Mouse (Mus musculus) CH12.LX (cell line): Measurements from ENCODE around the gene Ccdc141. TPM values are rescaled to one million over a fixed set of nuclear protein-coding genes. Genes with fewer than 3 reads are reported as not detected.

ENCODE experiments used
- DNase-seq: peaks from one replicate; pipeline ENCODE4 v3.0.0-alpha.2; 2013; ENCODE audit errors: extremely low read depth
- H3K27ac ChIP-seq: 2 replicates; pipeline ENCODE4 v1.5.1; 2012; ENCODE audit warnings: low read depth, mild to moderate bottlenecking, control low read depth, moderate library complexity; ENCODE audit not compliant: insufficient read depth
- H3K27me3 ChIP-seq: replicated peaks from 2 replicates; pipeline ENCODE3; 2012; ENCODE audit warnings: inconsistent platforms
- H3K36me3 ChIP-seq, 2 experiments: replicated peaks in 1 of 2; 2 replicates each; pipeline versions ENCODE3 to v1.6.1; 2012; ENCODE audit warnings: inconsistent platforms in 1 of 2, low read length in 1 of 2, mild to moderate bottlenecking in 1 of 2, mixed read lengths in 1 of 2, moderate library complexity in 1 of 2; ENCODE audit not compliant: control insufficient read depth in 1 of 2, insufficient read depth in 1 of 2
- H3K4me1 ChIP-seq, 2 experiments: 2 replicates each; pipeline ENCODE4 v1.6.1; 2012; ENCODE audit warnings: inconsistent platforms in 1 of 2, moderate library complexity in 1 of 2; ENCODE audit not compliant: insufficient read depth in 2 of 2, control insufficient read depth in 1 of 2
- H3K4me2 ChIP-seq: 2 replicates; pipeline ENCODE4 v1.6.1; 2012; ENCODE audit warnings: low read depth, mild to moderate bottlenecking, control low read depth; ENCODE audit not compliant: poor library complexity, insufficient read depth, severe bottlenecking
- H3K4me3 ChIP-seq, 3 experiments: fragments of 150-350 bp in 1 of 3; sonication (generic) in 1 of 3; replicated peaks in 1 of 3; 2 replicates each; pipeline versions ENCODE3 to v1.5.1; 2011 to 2012; ENCODE audit warnings: low read depth in 2 of 3, low read length in 2 of 3, mild to moderate bottlenecking in 2 of 3, moderate library complexity in 2 of 3, control low read depth in 1 of 3, improper control_type of control experiment in 1 of 3, inconsistent platforms in 1 of 3, mixed read lengths in 1 of 3; ENCODE audit not compliant: poor library complexity in 1 of 3
- H3K79me2 ChIP-seq: replicated peaks from 2 replicates; pipeline ENCODE4 v1.6.1; 2012; ENCODE audit warnings: mild to moderate bottlenecking, moderate library complexity; ENCODE audit not compliant: control insufficient read depth, poor library complexity, insufficient read depth, severe bottlenecking; ENCODE audit errors: extremely low read depth
- H3K9ac ChIP-seq: 2 replicates; pipeline ENCODE4 v1.6.1; 2012; ENCODE audit warnings: low read depth, mild to moderate bottlenecking, control low read depth, moderate library complexity; ENCODE audit not compliant: insufficient read depth
- H3K9me3 ChIP-seq: replicated peaks from 2 replicates; pipeline ENCODE3; 2012; ENCODE audit warnings: low read length, inconsistent platforms, mixed read lengths
- BHLHE40 ChIP-seq: IDR thresholded peaks from 2 replicates; pipeline ENCODE4 v1.6.1; 2011; ENCODE audit warnings: mild to moderate bottlenecking, low read depth, low read length, improper control_type of control experiment
- CHD1 ChIP-seq: IDR thresholded peaks from 2 replicates; pipeline ENCODE4 v1.6.1; 2012; ENCODE audit warnings: low read depth, low read length, improper control_type of control experiment, inconsistent platforms
- CHD2 ChIP-seq: IDR thresholded peaks from 2 replicates; pipeline ENCODE4 v1.6.1; 2011; ENCODE audit warnings: low read length, improper control_type of control experiment
- E2F4 ChIP-seq: IDR thresholded peaks from 2 replicates; pipeline ENCODE4 v1.6.1; 2011; ENCODE audit warnings: low read depth, low read length, improper control_type of control experiment; ENCODE audit not compliant: insufficient replicate concordance
- ELF1 ChIP-seq: IDR thresholded peaks from 2 replicates; pipeline ENCODE4 v1.6.1; 2014; ENCODE audit warnings: low read depth, mild to moderate bottlenecking, inconsistent platforms, low read length, improper control_type of control experiment
- ETS1 ChIP-seq: conservative IDR thresholded peaks from 2 replicates; pipeline ENCODE4 v1.6.1; 2012; ENCODE audit warnings: low read depth, mild to moderate bottlenecking, inconsistent platforms, low read length, improper control_type of control experiment, moderate library complexity
- GABPA ChIP-seq: IDR thresholded peaks from 2 replicates; pipeline ENCODE4 v1.6.1; 2012; ENCODE audit warnings: low read depth, low read length, improper control_type of control experiment, inconsistent platforms; ENCODE audit not compliant: insufficient replicate concordance
- HCFC1 ChIP-seq: IDR thresholded peaks from 2 replicates; pipeline ENCODE4 v1.6.1; 2012; ENCODE audit warnings: low read depth, mild to moderate bottlenecking, inconsistent platforms, low read length, improper control_type of control experiment
- IRF4 ChIP-seq: IDR thresholded peaks from 2 replicates; pipeline ENCODE4 v1.6.1; 2014; ENCODE audit warnings: low read depth, mild to moderate bottlenecking, inconsistent platforms, low read length, improper control_type of control experiment
- JUN ChIP-seq: IDR thresholded peaks from 2 replicates; pipeline ENCODE4 v1.6.1; 2011; ENCODE audit warnings: low read depth, mild to moderate bottlenecking, low read length, improper control_type of control experiment, moderate library complexity; ENCODE audit not compliant: insufficient read depth
- JUND ChIP-seq: conservative IDR thresholded peaks from 2 replicates; pipeline ENCODE4 v1.6.1; 2011; ENCODE audit warnings: low read depth, low read length, improper control_type of control experiment
- MAX ChIP-seq: IDR thresholded peaks from 2 replicates; pipeline ENCODE4 v1.6.1; 2011; ENCODE audit warnings: low read length, improper control_type of control experiment
- MEF2A ChIP-seq: IDR thresholded peaks from 2 replicates; pipeline ENCODE4 v1.6.1; 2014; ENCODE audit warnings: low read depth, mild to moderate bottlenecking, inconsistent platforms, low read length, improper control_type of control experiment, borderline replicate concordance
- NELFE ChIP-seq: IDR thresholded peaks from 2 replicates; pipeline ENCODE4 v1.6.1; 2011; ENCODE audit warnings: low read depth, low read length, improper control_type of control experiment
- NRF1 ChIP-seq: IDR thresholded peaks from 2 replicates; pipeline ENCODE4 v1.6.1; 2014; ENCODE audit warnings: low read depth, mild to moderate bottlenecking, inconsistent platforms, low read length, improper control_type of control experiment, moderate library complexity
- PAX5 ChIP-seq: IDR thresholded peaks from 2 replicates; pipeline ENCODE4 v1.6.1; 2012; ENCODE audit warnings: low read length, inconsistent platforms, mixed read lengths
- POLR2AphosphoS2 ChIP-seq: IDR thresholded peaks from 2 replicates; pipeline ENCODE4 v1.6.1; 2011; ENCODE audit warnings: low read depth, low read length, improper control_type of control experiment
- RAD21 ChIP-seq: IDR thresholded peaks from 2 replicates; pipeline ENCODE4 v1.6.1; 2011; ENCODE audit warnings: low read depth, mild to moderate bottlenecking, low read length, improper control_type of control experiment, moderate library complexity
- RCOR1 ChIP-seq: conservative IDR thresholded peaks from 2 replicates; pipeline ENCODE4 v1.6.1; 2012; ENCODE audit warnings: low read depth, mild to moderate bottlenecking, inconsistent platforms, low read length, improper control_type of control experiment
- SIN3A ChIP-seq: IDR thresholded peaks from 2 replicates; pipeline ENCODE4 v1.6.1; 2012; ENCODE audit warnings: low read length, improper control_type of control experiment, inconsistent platforms
- SMC3 ChIP-seq: IDR thresholded peaks from 2 replicates; pipeline ENCODE4 v1.6.1; 2011; ENCODE audit warnings: low read depth, low read length, improper control_type of control experiment
- TBP ChIP-seq: conservative IDR thresholded peaks from 2 replicates; pipeline ENCODE4 v1.6.1; 2011; ENCODE audit warnings: low read depth, low read length, improper control_type of control experiment
- UBTF ChIP-seq: IDR thresholded peaks from 2 replicates; pipeline ENCODE4 v1.6.1; 2012; ENCODE audit warnings: low read depth, mild to moderate bottlenecking, inconsistent platforms, low read length, improper control_type of control experiment, moderate library complexity
- ZC3H11A ChIP-seq: IDR thresholded peaks from 2 replicates; pipeline ENCODE4 v1.6.1; 2012; ENCODE audit warnings: low read depth, mild to moderate bottlenecking, inconsistent platforms, low read length, improper control_type of control experiment
- ZKSCAN1 ChIP-seq: IDR thresholded peaks from 2 replicates; pipeline ENCODE4 v1.6.1; 2012; ENCODE audit warnings: low read depth, inconsistent platforms, low read length, improper control_type of control experiment, borderline replicate concordance
- dilution Hi-C: fragments of 300-500 bp; cut with MboI; formaldehyde crosslinking; loops from 2 replicates; pipeline ENCODE4 v1.14.3; 2020; ENCODE audit warnings: low sequenced_read_pairs; ENCODE audit not compliant: extremely low pct_unique_long_range_greater_than_20kb, extremely low pct_ligation_motif_present
- in situ Hi-C: fragments of 300-500 bp; cut with MboI; formaldehyde crosslinking; loops from 3 replicates; pipeline ENCODE4 v1.14.3; 2019; ENCODE audit warnings: low sequenced_read_pairs, low pct_ligation_motif_present, low pct_unique_long_range_greater_than_20kb, mixed read lengths
- polyA plus RNA-seq: library from polyadenylated mRNA; unstranded; fragments of >175 nt; gene quantifications from 2 replicates; pipeline ENCODE4 v1.2.1, GENCODE M21; 2012; ENCODE audit warnings: low read depth; ENCODE audit not compliant: insufficient read length
- total RNA-seq, 2 experiments: library from RNA; depleted of rRNA; stranded (reverse); fragments of 300-350 nt in 1 of 2; fragments of >200 nt in 1 of 2; gene quantifications; 2 replicates each; pipeline ENCODE4 v1.2.3; 2012 to 2014

Gene Ccdc141
- total and polyA plus RNA-seq, 3 experiments, result not detected

DNA sequence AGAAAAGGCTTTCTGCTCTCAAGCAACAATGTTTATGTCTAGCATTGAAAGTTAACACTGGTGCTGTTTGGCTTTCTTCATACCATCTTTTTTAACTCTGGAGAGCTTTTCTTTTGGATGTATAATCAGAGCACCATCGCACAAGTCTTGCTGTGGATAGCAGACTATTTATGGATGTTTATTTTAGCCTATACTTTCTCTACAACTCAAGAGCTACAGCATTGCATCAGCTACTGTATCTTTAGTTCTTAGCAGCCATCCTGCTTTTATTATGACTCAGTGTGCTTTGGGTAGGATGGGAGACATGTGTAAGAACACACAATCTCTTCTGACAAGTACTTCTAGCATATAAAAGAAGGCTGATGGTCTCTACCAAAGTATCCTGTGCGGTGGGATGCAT is 13.2 kb upstream of the Ccdc141 start:
- Histone ChIP-seq H3K27me3 (no peaks in the 10 kb centered on the region), H3K27ac (no peak overlapping the region), H3K4me2 (no peak overlapping the region), H3K9me3 (peaks cover 60% of the 10 kb centered on the region), H3K4me1 (no peaks in the 10 kb centered on the region), H3K9ac (no peak overlapping the region), H3K36me3 (no peaks in the 10 kb centered on the region), H3K79me2 (no peaks in the 10 kb centered on the region)
- in situ Hi-C loops (no loop called here), dilution Hi-C loops (no loop called here)
- no peak for DNase-seq
- TF ChIP-seq RAD21, result no peak
- TF ChIP-seq, all 38 proteins: peak for 0
- H3K4me3 ChIP-seq, result no peak overlapping the region

- Histone ChIP-seq H3K4me2 (no peak overlapping the region), H3K4me1 (no peaks in the 10 kb centered on the region)
- in situ Hi-C loops, result no loop called here
These were observed 12.6 kb upstream of the Ccdc141 start for GRCm38 (mm10) chr2:77182996-77183380.

DNA sequence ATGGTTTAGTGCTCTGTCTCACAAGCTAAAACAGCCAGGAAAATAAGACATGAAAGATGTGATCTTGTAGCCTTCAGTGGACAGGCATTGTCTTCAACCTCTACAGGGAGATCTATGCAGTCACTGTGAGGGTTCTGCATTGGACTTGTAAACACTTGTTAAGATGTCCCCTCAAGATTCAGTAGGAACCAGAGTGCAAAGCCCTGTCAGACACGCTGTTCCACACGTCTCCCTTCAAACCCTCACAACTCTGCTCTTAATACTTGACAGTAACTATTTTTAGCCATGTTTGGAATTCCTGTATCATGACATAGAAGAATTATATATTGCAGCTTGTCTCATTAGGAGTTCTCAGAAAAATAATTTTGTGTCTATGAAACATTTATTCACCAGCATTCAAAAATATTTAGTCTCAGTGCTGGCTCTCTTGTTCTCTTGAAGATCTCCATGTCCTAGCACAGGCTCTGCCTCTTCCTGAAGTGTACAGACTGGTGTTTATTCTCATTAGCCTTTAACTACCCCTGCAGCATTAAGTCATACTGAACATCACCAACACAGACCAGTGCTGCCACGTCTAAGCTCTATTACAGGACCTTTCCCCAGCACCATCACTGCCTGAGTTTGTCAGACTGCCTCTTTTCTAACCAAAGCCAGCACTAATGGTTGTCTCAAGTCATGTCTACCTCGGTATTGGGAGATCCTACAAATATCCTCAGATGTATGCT is 12.0 kb upstream of the Ccdc141 start:
- H3K79me2 ChIP-seq, result no peaks in the 10 kb centered on the region
- no peaks in the 10 kb centered on the region for H3K27me3 ChIP-seq
- dilution Hi-C loops (no loop called here), in situ Hi-C loops (no loop called here)
- no peak overlapping the region for H3K27ac ChIP-seq
- no peaks in the 10 kb centered on the region for H3K36me3 ChIP-seq
- TF ChIP-seq BHLHE40 (no peak), MEF2A (no peak), JUN (no peak), ZC3H11A (no peak), SIN3A (no peak), JUND (no peak), RCOR1 (no peak), CHD1 (no peak), NELFE (no peak), SMC3 (no peak), GABPA (no peak), IRF4 (no peak), ELF1 (no peak), MAX (no peak), HCFC1 (no peak), RAD21 (no peak), UBTF (no peak), ZKSCAN1 (no peak), PAX5 (no peak)
- no peak overlapping the region for H3K9ac ChIP-seq
- no peak overlapping the region for H3K4me2 ChIP-seq
- no peaks in the 10 kb centered on the region for H3K4me1 ChIP-seq
- no peak overlapping the region for H3K4me3 ChIP-seq
- peaks cover 58% of the 10 kb centered on the region for H3K9me3 ChIP-seq
- DNase-seq, result no peak

More at GRCm38 (mm10) chr2:77182996-77183380, 12.6 kb upstream of the Ccdc141 start:
- Histone ChIP-seq H3K9ac (no peak overlapping the region), H3K36me3 (no peaks in the 10 kb centered on the region), H3K27ac (no peak overlapping the region), H3K4me3 (no peak overlapping the region), H3K79me2 (no peaks in the 10 kb centered on the region), H3K27me3 (no peaks in the 10 kb centered on the region), H3K9me3 (peaks cover 60% of the 10 kb centered on the region)
- no peak for TF ChIP-seq SMC3
- no peak for TF ChIP-seq NRF1
- TF ChIP-seq BHLHE40, result no peak
- TF ChIP-seq IRF4, result no peak
- TF ChIP-seq ZKSCAN1, result no peak
- TF ChIP-seq ETS1, result no peak
- no peak for TF ChIP-seq PAX5
- TF ChIP-seq GABPA, result no peak
- TF ChIP-seq HCFC1, result no peak
- TF ChIP-seq POLR2AphosphoS2, result no peak
- no peak for TF ChIP-seq TBP
- TF ChIP-seq E2F4, result no peak
- no peak for TF ChIP-seq CHD2
- dilution Hi-C loops, result no loop called here
- DNase-seq, result no peak
